Mouse (Mus musculus): ENCODE data around the gene Nol6. TPM values are rescaled to one million over a fixed set of nuclear protein-coding genes. Genes with fewer than 3 reads are reported as not detected.
A peak's percentile ranks its signal among the peaks of the same experiment; 100 is the strongest.

The Nol6 gene
- polyA plus RNA-seq, 1 experiment from 2014 or later, result 9.5 TPM

DNA sequence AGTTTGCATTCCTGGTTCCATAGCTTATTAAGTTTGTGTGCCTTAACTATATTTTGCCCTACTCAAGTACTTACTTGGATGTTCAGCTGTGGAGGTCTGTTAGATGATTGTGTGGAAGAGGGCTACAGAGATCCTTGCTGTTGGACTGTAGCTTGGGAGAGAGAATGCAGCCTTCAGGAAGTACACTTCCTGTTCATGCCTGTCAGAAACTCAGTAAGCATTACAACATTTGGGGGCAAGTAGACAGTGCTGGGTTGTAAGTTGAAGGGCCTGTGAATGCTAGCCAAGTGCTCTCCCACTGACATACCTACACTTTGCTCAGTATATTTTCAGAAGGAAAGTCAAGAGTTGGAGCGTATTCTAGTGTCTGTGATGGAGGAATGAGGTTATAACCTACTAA lies 34.0 kb upstream of the Nol6 start:
- H3K9ac ChIP-seq (ENCODE audit: low read length), result no peak overlapping the region
- no peaks in the 10 kb centered on the region for H3K36me3 ChIP-seq (ENCODE audit: control insufficient read depth, insufficient read depth, low read length)
- no peak overlapping the region for H3K4me2 ChIP-seq (replicated peaks; ENCODE audit: low read depth)
- DNase-seq (ENCODE audit: low spot score) (no peak), ATAC-seq (ENCODE audit: low FRiP score, low TSS enrichment) (no peak)
- 0 out of 2 replicates have a peak, but pooled peaks cover 2% of the 10 kb centered on the region for H3K4me1 ChIP-seq (replicated peaks; ENCODE audit: control insufficient read depth, insufficient read depth)
- 96% methylated on average over 1 of the region's 1 CpGs for WGBS
- no peak overlapping the region for H3K4me3 ChIP-seq (ENCODE audit: low read depth, low read length)
- no peak overlapping the region for H3K27ac ChIP-seq (replicated peaks)
- TF ChIP-seq EP300 (optimal IDR thresholded peaks at IDR 0.05), result no peak
- no peak for TF ChIP-seq CTCF (IDR thresholded peaks at IDR 0.05; ENCODE audit: low read depth)
- no peaks in the 10 kb centered on the region for H3K27me3 ChIP-seq (ENCODE audit: control insufficient read depth, insufficient read depth, low read length)
- no peaks in the 10 kb centered on the region for H3K9me3 ChIP-seq (ENCODE audit: control insufficient read depth, low read length)

DNA sequence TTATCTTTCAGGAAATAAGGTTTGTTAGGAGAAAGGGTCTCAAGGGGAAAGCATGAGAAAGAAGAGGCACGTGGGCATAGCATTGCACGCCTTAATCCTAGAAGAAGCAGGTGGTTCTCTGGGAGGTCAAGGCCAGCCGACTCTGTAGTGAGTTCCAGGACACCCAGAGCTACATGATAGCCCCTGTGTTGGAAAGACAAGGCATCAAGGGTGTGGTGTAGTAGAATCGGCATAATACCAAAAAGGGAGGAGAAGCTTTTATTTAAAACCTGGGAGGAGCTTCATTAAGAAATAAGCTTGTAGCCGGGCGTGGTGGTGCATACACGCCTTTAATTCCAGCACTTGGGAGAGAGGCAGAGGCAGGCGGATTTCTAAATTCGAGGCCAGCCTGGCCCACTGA lies 32.7 kb upstream of the Nol6 start:
- Histone ChIP-seq H3K27me3 (ENCODE audit: control insufficient read depth, insufficient read depth, low read length) (no peaks in the 10 kb centered on the region), H3K36me3 (ENCODE audit: control insufficient read depth, insufficient read depth, low read length) (no peaks in the 10 kb centered on the region), H3K9ac (ENCODE audit: low read length) (no peak overlapping the region), H3K9me3 (ENCODE audit: control insufficient read depth, low read length) (no peaks in the 10 kb centered on the region), H3K4me1 (replicated peaks; ENCODE audit: control insufficient read depth, insufficient read depth) (0 out of 2 replicates have a peak, but pooled peaks cover 2% of the 10 kb centered on the region), H3K4me3 (ENCODE audit: low read depth, low read length) (no peak overlapping the region), H3K27ac (replicated peaks) (no peak overlapping the region), H3K4me2 (replicated peaks; ENCODE audit: low read depth) (no peak overlapping the region)
- WGBS, result 66% methylated on average over 9 of the region's 9 CpGs
- ATAC-seq (ENCODE audit: low FRiP score, low TSS enrichment) (no peak), DNase-seq (ENCODE audit: low spot score) (no peak)
- TF ChIP-seq CTCF (IDR thresholded peaks at IDR 0.05; ENCODE audit: low read depth) (no peak), EP300 (optimal IDR thresholded peaks at IDR 0.05) (no peak)

DNA sequence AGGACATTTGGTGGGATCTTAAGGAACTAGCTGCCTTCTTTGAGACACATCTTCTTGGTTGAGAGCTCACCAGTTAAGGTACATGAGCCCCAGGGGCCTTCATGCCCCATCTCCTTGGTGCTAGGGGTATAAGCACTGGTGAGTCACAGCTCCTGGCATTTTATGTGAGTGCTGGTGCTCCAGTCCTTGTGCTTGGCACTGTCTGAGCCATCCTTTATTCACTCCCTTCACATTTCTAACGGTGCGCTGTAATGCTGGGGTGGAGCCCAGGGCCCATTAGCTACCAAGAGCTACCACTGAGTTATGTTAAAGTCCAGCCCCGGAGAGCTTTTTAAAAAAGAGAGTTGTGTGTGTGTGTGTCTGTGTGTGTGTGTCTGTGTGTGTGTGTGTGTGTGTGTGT lies 28.9 kb upstream of the Nol6 start:
- H3K27me3 ChIP-seq (ENCODE audit: control insufficient read depth, insufficient read depth, low read length), result no peaks in the 10 kb centered on the region
- TF ChIP-seq CTCF (IDR thresholded peaks at IDR 0.05; ENCODE audit: low read depth) (no peak), EP300 (optimal IDR thresholded peaks at IDR 0.05) (no peak)

DNA sequence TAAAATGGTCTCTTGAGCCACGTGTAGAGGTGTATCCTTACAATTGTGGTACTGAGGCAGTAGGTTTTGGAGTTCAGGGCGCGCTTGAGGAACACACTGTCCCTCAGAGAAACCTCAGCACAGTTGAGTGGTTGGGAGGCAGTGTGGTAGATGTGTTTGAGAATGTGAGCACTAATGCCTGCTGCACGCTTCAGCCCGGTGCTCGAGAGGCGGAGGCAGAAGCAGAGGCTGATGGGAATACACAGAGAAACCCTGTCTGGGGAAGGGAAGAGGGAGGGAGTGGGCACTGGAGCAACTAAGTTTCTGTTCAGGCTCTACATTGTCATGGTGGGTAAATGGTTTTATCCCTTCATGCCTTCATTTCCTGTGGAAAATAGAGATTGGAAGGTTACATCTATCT lies 26.9 kb upstream of the Nol6 start:
- no peak for ATAC-seq (ENCODE audit: low FRiP score, low TSS enrichment)
- no peak overlapping the region for H3K4me2 ChIP-seq (replicated peaks; ENCODE audit: low read depth)
- no peak overlapping the region for H3K4me3 ChIP-seq (ENCODE audit: low read depth, low read length)
- H3K4me1 ChIP-seq (replicated peaks; ENCODE audit: control insufficient read depth, insufficient read depth), result no peaks in the 10 kb centered on the region
- TF ChIP-seq CTCF (IDR thresholded peaks at IDR 0.05; ENCODE audit: low read depth) (no peak), EP300 (optimal IDR thresholded peaks at IDR 0.05) (no peak)
- H3K9me3 ChIP-seq (ENCODE audit: control insufficient read depth, low read length), result no peaks in the 10 kb centered on the region
- no peaks in the 10 kb centered on the region for H3K36me3 ChIP-seq (ENCODE audit: control insufficient read depth, insufficient read depth, low read length)
- WGBS, result 93% methylated on average over 7 of the region's 7 CpGs
- no peak overlapping the region for H3K9ac ChIP-seq (ENCODE audit: low read length)
- H3K27me3 ChIP-seq (ENCODE audit: control insufficient read depth, insufficient read depth, low read length), result no peaks in the 10 kb centered on the region
- H3K27ac ChIP-seq (replicated peaks), result no peak overlapping the region
- DNase-seq (ENCODE audit: low spot score), result no peak

More for the DNA sequence above, 28.9 kb upstream of the Nol6 start:
- Histone ChIP-seq H3K36me3 (ENCODE audit: control insufficient read depth, insufficient read depth, low read length) (no peaks in the 10 kb centered on the region), H3K27ac (replicated peaks) (no peak overlapping the region), H3K9ac (ENCODE audit: low read length) (no peak overlapping the region), H3K4me1 (replicated peaks; ENCODE audit: control insufficient read depth, insufficient read depth) (0 out of 2 replicates have a peak, but pooled peaks cover 2% of the 10 kb centered on the region), H3K4me2 (replicated peaks; ENCODE audit: low read depth) (no peak overlapping the region), H3K9me3 (ENCODE audit: control insufficient read depth, low read length) (no peaks in the 10 kb centered on the region), H3K4me3 (ENCODE audit: low read depth, low read length) (no peak overlapping the region)
- ATAC-seq (ENCODE audit: low FRiP score, low TSS enrichment) (0 out of 2 replicates have a peak, but pooled peaks have one; percentile 59), DNase-seq (ENCODE audit: low spot score) (no peak)
- 54% methylated on average over 3 of the region's 3 CpGs for WGBS

- Histone ChIP-seq H3K4me1 (replicated peaks; ENCODE audit: control insufficient read depth, insufficient read depth) (no peaks in the 10 kb centered on the region), H3K4me3 (ENCODE audit: low read depth, low read length) (no peak overlapping the region), H3K36me3 (ENCODE audit: control insufficient read depth, insufficient read depth, low read length) (no peaks in the 10 kb centered on the region), H3K27ac (replicated peaks) (no peak overlapping the region), H3K9me3 (ENCODE audit: control insufficient read depth, low read length) (no peaks in the 10 kb centered on the region), H3K9ac (ENCODE audit: low read length) (no peak overlapping the region), H3K27me3 (ENCODE audit: control insufficient read depth, insufficient read depth, low read length) (no peaks in the 10 kb centered on the region), H3K4me2 (replicated peaks; ENCODE audit: low read depth) (no peak overlapping the region)
- TF ChIP-seq CTCF (IDR thresholded peaks at IDR 0.05; ENCODE audit: low read depth) (no peak), EP300 (optimal IDR thresholded peaks at IDR 0.05) (no peak)
- no peak for ATAC-seq (ENCODE audit: low FRiP score, low TSS enrichment)
- no peak for DNase-seq (ENCODE audit: low spot score)
- 75% methylated on average over 3 of the region's 3 CpGs for WGBS
Measured at GRCm38 (mm10) chr4:41149891-41150290, 25.6 kb upstream of the Nol6 start.

DNA sequence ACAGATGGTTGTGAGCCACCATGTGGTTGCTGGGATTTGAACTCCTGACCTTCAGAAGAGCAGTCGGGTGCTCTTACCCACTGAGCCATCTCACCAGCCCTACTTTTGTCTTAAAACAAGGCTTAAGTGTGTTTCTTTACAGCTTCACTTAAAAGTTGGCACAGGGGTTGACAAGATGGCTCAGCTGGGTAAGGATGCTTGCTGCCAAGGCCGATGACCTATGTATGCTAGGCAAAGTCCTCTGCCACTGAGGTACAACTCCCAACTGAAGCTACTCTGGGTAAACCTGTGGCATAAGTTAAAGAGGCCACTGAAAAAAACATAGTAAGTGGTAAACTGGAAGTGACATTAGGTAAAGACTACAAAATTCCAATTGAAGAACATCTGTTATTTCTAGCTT lies 18.3 kb upstream of the Nol6 start:
- Histone ChIP-seq H3K27ac (replicated peaks) (no peak overlapping the region), H3K9me3 (ENCODE audit: control insufficient read depth, low read length) (no peaks in the 10 kb centered on the region), H3K9ac (ENCODE audit: low read length) (no peak overlapping the region), H3K4me3 (ENCODE audit: low read depth, low read length) (no peak overlapping the region), H3K4me1 (replicated peaks; ENCODE audit: control insufficient read depth, insufficient read depth) (no peaks in the 10 kb centered on the region), H3K36me3 (ENCODE audit: control insufficient read depth, insufficient read depth, low read length) (peaks cover 2% of the 10 kb centered on the region; the same call in 1 of the 2 replicates), H3K27me3 (ENCODE audit: control insufficient read depth, insufficient read depth, low read length) (no peaks in the 10 kb centered on the region), H3K4me2 (replicated peaks; ENCODE audit: low read depth) (no peak overlapping the region)
- ATAC-seq (ENCODE audit: low FRiP score, low TSS enrichment) (no peak), DNase-seq (ENCODE audit: low spot score) (no peak)
- TF ChIP-seq EP300 (optimal IDR thresholded peaks at IDR 0.05) (no peak), CTCF (IDR thresholded peaks at IDR 0.05; ENCODE audit: low read depth) (no peak)
- whole genome bisulfite sequencing, result 94% methylated on average over 2 of the region's 2 CpGs
